Comparison of ENCODE assay signal across 17 mouse cellular contexts in genomic region chr14:101805328-101805697, GRCm38 (mm10).
DNase-seq lines count a peak whose midpoint lies in the region; ATAC-seq lines count a peak whose summit lies in the region.
"Had no signal": no experiment of that assay in that cellular context is flagged by ENCODE, and none has a peak within 500 bp of the region (broad histone marks: within the 10 kb centered on the region; RNA-seq: fewer than 3 reads in every experiment).

No protein-coding gene starts in this region.

- H3K27ac ChIP-seq in kidney, embryonic 16.5 days (ENCODE audit: low read length) = peak overlapping the region; percentile 81
- H3K27ac ChIP-seq in embryonic facial prominence, embryonic 13.5 days = peak overlapping the region; percentile 62
- H3K27ac ChIP-seq in embryonic facial prominence, embryonic 15.5 days (replicated peaks) = peak overlapping the region; percentile 86
- H3K27ac ChIP-seq in stomach, embryonic 14.5 days (ENCODE audit: low read length) = 0 out of 2 replicates have a peak overlapping the region, but pooled peaks have one; percentile 48
- H3K27ac ChIP-seq: forebrain, embryonic 13.5 days; neural tube, embryonic 15.5 days had no signal

- no peak overlapping the region for H3K4me3 ChIP-seq in kidney, embryonic 16.5 days (ENCODE audit: low read length)
- no peak overlapping the region for H3K4me3 ChIP-seq in embryonic facial prominence, embryonic 13.5 days
- no peak overlapping the region for H3K4me3 ChIP-seq in embryonic facial prominence, embryonic 15.5 days (replicated peaks)
- H3K4me3 ChIP-seq in stomach, embryonic 14.5 days (ENCODE audit: low read depth, low read length) = no peak overlapping the region
- H3K4me3 ChIP-seq: forebrain, embryonic 13.5 days; heart, embryonic 12.5 days; neural tube, embryonic 15.5 days had no signal

- WGBS in kidney, embryonic 16.5 days = 22% methylated on average over 7 of the region's 7 CpGs
- WGBS in embryonic facial prominence, embryonic 13.5 days = 69% methylated on average over 7 of the region's 7 CpGs
- WGBS in embryonic facial prominence, embryonic 15.5 days = 58% methylated on average over 7 of the region's 7 CpGs
- 21% methylated on average over 7 of the region's 7 CpGs for WGBS in stomach, embryonic 14.5 days

- H3K9me3 ChIP-seq in kidney, embryonic 16.5 days (ENCODE audit: low read length) = no peaks in the 10 kb centered on the region
- no peaks in the 10 kb centered on the region for H3K9me3 ChIP-seq in embryonic facial prominence, embryonic 13.5 days
- no peaks in the 10 kb centered on the region for H3K9me3 ChIP-seq in embryonic facial prominence, embryonic 15.5 days (replicated peaks)
- no peaks in the 10 kb centered on the region for H3K9me3 ChIP-seq in stomach, embryonic 14.5 days (ENCODE audit: control insufficient read depth, low read depth, low read length)
- H3K9me3 ChIP-seq: forebrain, embryonic 13.5 days; heart, embryonic 12.5 days; neural tube, embryonic 15.5 days had no signal

- no peaks in the 10 kb centered on the region for H3K27me3 ChIP-seq in kidney, embryonic 16.5 days (ENCODE audit: insufficient read depth, low read length)
- no peaks in the 10 kb centered on the region for H3K27me3 ChIP-seq in embryonic facial prominence, embryonic 13.5 days
- no peaks in the 10 kb centered on the region for H3K27me3 ChIP-seq in embryonic facial prominence, embryonic 15.5 days
- no peaks in the 10 kb centered on the region for H3K27me3 ChIP-seq in stomach, embryonic 14.5 days (ENCODE audit: control insufficient read depth, insufficient read depth, low read length)
- H3K27me3 ChIP-seq: forebrain, embryonic 13.5 days; heart, embryonic 12.5 days; neural tube, embryonic 15.5 days had no signal

- H3K9ac ChIP-seq in kidney, embryonic 16.5 days (replicated peaks; ENCODE audit: low read length) = no peak overlapping the region
- no peak overlapping the region for H3K9ac ChIP-seq in embryonic facial prominence, embryonic 13.5 days
- no peak overlapping the region for H3K9ac ChIP-seq in embryonic facial prominence, embryonic 15.5 days
- no peak overlapping the region for H3K9ac ChIP-seq in stomach, embryonic 14.5 days (replicated peaks; ENCODE audit: low read depth, low read length)
- H3K9ac ChIP-seq: forebrain, embryonic 13.5 days; heart, embryonic 12.5 days; neural tube, embryonic 15.5 days had no signal

- ATAC-seq in kidney, embryonic 16.5 days (ENCODE audit: low FRiP score, low TSS enrichment) = peak; percentile 32; the same call in 1 of the 2 replicates
- no peak for ATAC-seq in embryonic facial prominence, embryonic 13.5 days (ENCODE audit: insufficient number of reproducible peaks, insufficient read depth, low FRiP score, low TSS enrichment, low read depth)
- ATAC-seq in embryonic facial prominence, embryonic 15.5 days (ENCODE audit: insufficient number of reproducible peaks, low FRiP score, low TSS enrichment, low read depth) = no peak
- ATAC-seq in stomach, embryonic 14.5 days (ENCODE audit: insufficient number of reproducible peaks, insufficient read depth, low FRiP score, low read depth) = 0 out of 2 replicates have a peak, but pooled peaks have one; percentile 28
- ATAC-seq: CD4-positive, CD25-positive, alpha-beta regulatory T cell, adult 4 months; forebrain, embryonic 13.5 days; hindbrain, embryonic 16.5 days had no signal

- no peaks in the 10 kb centered on the region for H3K36me3 ChIP-seq in kidney, embryonic 16.5 days (ENCODE audit: insufficient read depth, low read length)
- H3K36me3 ChIP-seq in embryonic facial prominence, embryonic 13.5 days = no peaks in the 10 kb centered on the region
- H3K36me3 ChIP-seq in embryonic facial prominence, embryonic 15.5 days = no peaks in the 10 kb centered on the region
- no peaks in the 10 kb centered on the region for H3K36me3 ChIP-seq in stomach, embryonic 14.5 days (ENCODE audit: control insufficient read depth, insufficient read depth, low read length)
- H3K36me3 ChIP-seq: G1E; heart, embryonic 12.5 days; neural tube, embryonic 15.5 days had no signal

- peaks cover 31% of the 10 kb centered on the region for H3K4me1 ChIP-seq in kidney, embryonic 16.5 days (ENCODE audit: insufficient read depth, low read length)
- peaks cover 21% of the 10 kb centered on the region for H3K4me1 ChIP-seq in embryonic facial prominence, embryonic 13.5 days
- H3K4me1 ChIP-seq in embryonic facial prominence, embryonic 15.5 days = peaks cover 19% of the 10 kb centered on the region
- H3K4me1 ChIP-seq in stomach, embryonic 14.5 days (ENCODE audit: control insufficient read depth, insufficient read depth, low read length) = peaks cover 9% of the 10 kb centered on the region; the same call in 1 of the 2 replicates
- H3K4me1 ChIP-seq: forebrain, embryonic 13.5 days; neural tube, embryonic 15.5 days had no signal

- no peak overlapping the region for H3K4me2 ChIP-seq in kidney, embryonic 16.5 days (replicated peaks; ENCODE audit: low read depth, low read length)
- no peak overlapping the region for H3K4me2 ChIP-seq in embryonic facial prominence, embryonic 13.5 days
- H3K4me2 ChIP-seq in embryonic facial prominence, embryonic 15.5 days (replicated peaks) = no peak overlapping the region
- no peak overlapping the region for H3K4me2 ChIP-seq in stomach, embryonic 14.5 days (replicated peaks; ENCODE audit: low read depth, low read length)
- H3K4me2 ChIP-seq: forebrain, embryonic 13.5 days; heart, embryonic 12.5 days; neural tube, embryonic 15.5 days had no signal

- DNase-seq in kidney, postnatal 14 days = no peak
- no peak for DNase-seq in layer of hippocampus, postnatal 10 days (ENCODE audit: low spot score in 2 of 2)
- no peak for DNase-seq in urinary bladder, postnatal 4 days (ENCODE audit: low spot score in 2 of 2)
- DNase-seq: cerebellum, adult 9-10 months; kidney, postnatal 36 days; liver; thymus, adult 2 months had no signal

Comparison
In these comparisons a context has a peak if more than half of its experiments do, and no peak if none do; other contexts are left out.
1. ATAC-seq: peak in kidney, embryonic 16.5 days (single experiment) and stomach, embryonic 14.5 days (single experiment); none in embryonic facial prominence, embryonic 13.5 days (single experiment) and embryonic facial prominence, embryonic 15.5 days (single experiment).
2. Peak in every context shown above with its lines, with median percentiles within 50 percentile points of each other: H3K27ac ChIP-seq.